Mouse (Mus musculus) heart, embryonic 12.5 days (tissue): ENCODE measurements around the gene Zswim8. TPM values are rescaled to one million over a fixed set of nuclear protein-coding genes. Genes with fewer than 3 reads are reported as not detected.

Experiments used
- ATAC-seq: fragments of 200-750 bp; cut with Nextera tagmentation; 2 replicates; pipeline ENCODE4 v1.8.0; 2017; ENCODE audit warnings: moderate TSS enrichment, moderate library complexity; ENCODE audit not compliant: insufficient number of reproducible peaks, low FRiP score
- H3K27ac ChIP-seq: fragments of 300-500 bp; sonication (generic); 2 replicates; pipeline ENCODE4 v1.5.1; 2016; ENCODE audit warnings: mild to moderate bottlenecking, moderate library complexity; ENCODE audit not compliant: poor library complexity, severe bottlenecking
- H3K27me3 ChIP-seq: fragments of 300-500 bp; sonication (generic); replicated peaks from 2 replicates; pipeline ENCODE4 v1.6.1; 2016; ENCODE audit warnings: mild to moderate bottlenecking, moderate library complexity
- H3K36me3 ChIP-seq: fragments of 300-500 bp; sonication (generic); 2 replicates; pipeline ENCODE4 v1.6.1; 2016; ENCODE audit warnings: mild to moderate bottlenecking, moderate library complexity
- H3K4me1 ChIP-seq: fragments of 300-500 bp; sonication (generic); replicated peaks from 2 replicates; pipeline ENCODE4 v1.6.1; 2016; ENCODE audit warnings: mild to moderate bottlenecking
- H3K4me2 ChIP-seq: fragments of 300-500 bp; sonication (generic); 2 replicates; pipeline ENCODE4 v1.6.1; 2016; ENCODE audit warnings: mild to moderate bottlenecking, moderate library complexity
- H3K4me3 ChIP-seq: fragments of 300-500 bp; sonication (generic); 2 replicates; pipeline ENCODE4 v1.5.1; 2016; ENCODE audit warnings: mild to moderate bottlenecking
- H3K9ac ChIP-seq: fragments of 300-500 bp; sonication (generic); 2 replicates; pipeline ENCODE4 v1.6.1; 2016; ENCODE audit warnings: mild to moderate bottlenecking, moderate library complexity
- H3K9me3 ChIP-seq: fragments of 300-500 bp; sonication (generic); replicated peaks from 2 replicates; pipeline ENCODE4 v1.6.1; 2016; ENCODE audit warnings: mild to moderate bottlenecking, moderate library complexity
- WGBS: fragments of 180-500 bp; shearing (Covaris S2); methylation state at CpG from one replicate; pipeline ENCODE4 v1.1.7; 2016; 5-methylcytosine and 5-hydroxymethylcytosine counted together
- polyA plus RNA-seq: library from polyadenylated mRNA; unstranded; fragments of >200 nt; fragmentation: Nextera tagmentation; extraction: Ambion mirVana; gene quantifications from 2 replicates; pipeline ENCODE4 v1.2.1, GENCODE M21; 2016

Zswim8 gene
- 32.4 and 34.0 TPM in 2 replicates for polyA plus RNA-seq

GRCm38 (mm10) chr14:20707201-20708190, at the start of gene Zswim8:
Gene Zswim8 (plus strand): TSS chr14:20707552.
- peak within 1 kb of the TSS; percentile 97 for H3K4me3 ChIP-seq
- WGBS: under 1% methylated on average over 75 of the region's 80 CpGs
- peak within 1 kb of the TSS; percentile 90 for H3K27ac ChIP-seq
- H3K9me3 ChIP-seq: no peaks in the 10 kb centered on the region
- H3K27me3 ChIP-seq: no peaks in the 10 kb centered on the region
- peak within 1 kb of the TSS; percentile 99 for H3K9ac ChIP-seq
- H3K36me3 ChIP-seq: peaks cover 41% of the 10 kb centered on the region
- peak; percentile 93 for ATAC-seq
- H3K4me2 ChIP-seq: peak within 1 kb of the TSS; percentile 84
- H3K4me1 ChIP-seq: peaks cover 29% of the 10 kb centered on the region

GRCm38 (mm10) chr14:20658326-20658725, 49.0 kb upstream of the Zswim8 start:
- ATAC-seq: no peak
- no peak overlapping the region for H3K4me2 ChIP-seq
- no peak overlapping the region for H3K4me3 ChIP-seq
- peaks cover 22% of the 10 kb centered on the region; the same call in 1 of the 2 replicates for H3K36me3 ChIP-seq
- H3K4me1 ChIP-seq: peaks cover 56% of the 10 kb centered on the region
- H3K27ac ChIP-seq: no peak overlapping the region
- no peak overlapping the region for H3K9ac ChIP-seq
- H3K27me3 ChIP-seq: no peaks in the 10 kb centered on the region
- no peaks in the 10 kb centered on the region for H3K9me3 ChIP-seq

GRCm38 (mm10) chr14:20658902-20659301, 48.5 kb upstream of the Zswim8 start:
- Histone ChIP-seq H3K9ac (no peak overlapping the region), H3K9me3 (no peaks in the 10 kb centered on the region), H3K27me3 (no peaks in the 10 kb centered on the region), H3K4me2 (no peak overlapping the region), H3K4me3 (no peak overlapping the region), H3K36me3 (peaks cover 22% of the 10 kb centered on the region; the same call in 1 of the 2 replicates), H3K4me1 (peaks cover 56% of the 10 kb centered on the region), H3K27ac (peak overlapping the region; percentile 99)
- no peak for ATAC-seq
- WGBS: 69% methylated on average over 6 of the region's 6 CpGs

GRCm38 (mm10) chr14:20659687-20660086, 47.7 kb upstream of the Zswim8 start:
- 93% methylated on average over 7 of the region's 7 CpGs for WGBS
- peaks cover 22% of the 10 kb centered on the region; the same call in 1 of the 2 replicates for H3K36me3 ChIP-seq
- H3K9me3 ChIP-seq: no peaks in the 10 kb centered on the region
- ATAC-seq: no peak
- peaks cover 49% of the 10 kb centered on the region for H3K4me1 ChIP-seq
- peak overlapping the region; percentile 57 for H3K9ac ChIP-seq
- H3K27ac ChIP-seq: peak overlapping the region; percentile 99
- H3K27me3 ChIP-seq: no peaks in the 10 kb centered on the region
- H3K4me3 ChIP-seq: no peak overlapping the region; the same call in 1 of the 2 replicates
- peak overlapping the region; percentile 96 for H3K4me2 ChIP-seq

- Histone ChIP-seq H3K4me1 (peaks cover 49% of the 10 kb centered on the region), H3K4me2 (peak overlapping the region; percentile 96), H3K36me3 (peaks cover 22% of the 10 kb centered on the region; the same call in 1 of the 2 replicates), H3K9me3 (no peaks in the 10 kb centered on the region), H3K9ac (peak overlapping the region; percentile 92), H3K27ac (peak overlapping the region; percentile 99), H3K27me3 (no peaks in the 10 kb centered on the region), H3K4me3 (peak overlapping the region; percentile 65)
- 3% methylated on average over 52 of the region's 52 CpGs for WGBS
- peak; percentile 75 for ATAC-seq
Observed at GRCm38 (mm10) chr14:20660827-20661660, 46.3 kb upstream of the Zswim8 start.

- H3K27ac ChIP-seq: peak overlapping the region; percentile 99
Observed at GRCm38 (mm10) chr14:20661661-20662331, 45.6 kb upstream of the Zswim8 start.

GRCm38 (mm10) chr14:20662740-20663139, 44.6 kb upstream of the Zswim8 start:
- peak overlapping the region; percentile 96 for H3K4me2 ChIP-seq
- 35% methylated on average over 3 of the region's 3 CpGs for WGBS
- H3K27ac ChIP-seq: peak overlapping the region; percentile 99
- peak overlapping the region; percentile 92 for H3K9ac ChIP-seq
- H3K4me1 ChIP-seq: peaks cover 50% of the 10 kb centered on the region
- H3K36me3 ChIP-seq: peaks cover 22% of the 10 kb centered on the region; the same call in 1 of the 2 replicates
- peak overlapping the region; percentile 65 for H3K4me3 ChIP-seq
- no peaks in the 10 kb centered on the region for H3K27me3 ChIP-seq
- ATAC-seq: no peak
- no peaks in the 10 kb centered on the region for H3K9me3 ChIP-seq

More at GRCm38 (mm10) chr14:20661661-20662331, 45.6 kb upstream of the Zswim8 start:
- ATAC-seq: no peak
- WGBS: 7% methylated on average over 19 of the region's 19 CpGs
- Histone ChIP-seq H3K9ac (peak overlapping the region; percentile 92), H3K4me3 (peak overlapping the region; percentile 65), H3K9me3 (no peaks in the 10 kb centered on the region), H3K36me3 (peaks cover 22% of the 10 kb centered on the region; the same call in 1 of the 2 replicates), H3K4me1 (peaks cover 49% of the 10 kb centered on the region), H3K4me2 (peak overlapping the region; percentile 96), H3K27me3 (no peaks in the 10 kb centered on the region)

GRCm38 (mm10) chr14:20663601-20664000, 43.8 kb upstream of the Zswim8 start:
- Histone ChIP-seq H3K4me1 (peaks cover 50% of the 10 kb centered on the region), H3K4me3 (peak overlapping the region; percentile 65), H3K27me3 (no peaks in the 10 kb centered on the region), H3K9me3 (no peaks in the 10 kb centered on the region), H3K9ac (peak overlapping the region; percentile 92), H3K27ac (peak overlapping the region; percentile 99), H3K36me3 (peaks cover 22% of the 10 kb centered on the region; the same call in 1 of the 2 replicates), H3K4me2 (peak overlapping the region; percentile 96)
- no peak for ATAC-seq
- 36% methylated on average over 2 of the region's 2 CpGs for WGBS

- Histone ChIP-seq H3K27me3 (no peaks in the 10 kb centered on the region), H3K36me3 (peaks cover 22% of the 10 kb centered on the region; the same call in 1 of the 2 replicates), H3K4me2 (peak overlapping the region; percentile 96), H3K9ac (peak overlapping the region; percentile 92), H3K27ac (peak overlapping the region; percentile 99), H3K4me3 (peak overlapping the region; percentile 65), H3K9me3 (no peaks in the 10 kb centered on the region), H3K4me1 (peaks cover 56% of the 10 kb centered on the region)
- 18% methylated on average over 3 of the region's 3 CpGs for WGBS
- ATAC-seq: peak; percentile 63
Observed at GRCm38 (mm10) chr14:20664436-20664835, 42.9 kb upstream of the Zswim8 start.

GRCm38 (mm10) chr14:20667469-20667868, 39.9 kb upstream of the Zswim8 start:
- H3K4me2 ChIP-seq: peak overlapping the region; percentile 63
- H3K4me1 ChIP-seq: peaks cover 30% of the 10 kb centered on the region
- no peak for ATAC-seq
- peak overlapping the region; percentile 94 for H3K27ac ChIP-seq
- H3K36me3 ChIP-seq: 0 out of 2 replicates have a peak, but pooled peaks cover 3% of the 10 kb centered on the region
- WGBS: 57% methylated on average over 1 of the region's 1 CpGs
- H3K9ac ChIP-seq: peak overlapping the region; percentile 74
- no peaks in the 10 kb centered on the region; the same call in 1 of the 2 replicates for H3K9me3 ChIP-seq
- H3K27me3 ChIP-seq: no peaks in the 10 kb centered on the region
- peak overlapping the region; percentile 40 for H3K4me3 ChIP-seq
